Mouse (Mus musculus) testis, adult 10 weeks (tissue): ENCODE results near the gene Hvcn1. TPM values are rescaled to one million over a fixed set of nuclear protein-coding genes. Genes with fewer than 3 reads are reported as not detected.

Experiments
- polyA plus RNA-seq: library from polyadenylated mRNA; stranded (reverse); fragments of 350-450 nt; fragmentation: Illumina TruSeq; extraction: RNeasy Lipid Tissue Mini Kit (QIAGEN cat#74804); gene quantifications from one replicate; pipeline ENCODE4 v1.2.3, GENCODE M21; 2014; ENCODE audit warnings: low read depth, low replicate concordance

Hvcn1 gene
- polyA plus RNA-seq = 0.11 TPM

GRCm38 (mm10) chr5:122206475-122206874 lies at the start of gene Hvcn1:
Gene Hvcn1, plus strand, starts transcription at chr5:122206804.

GRCm38 (mm10) chr5:122157827-122158381 lies 48.7 kb upstream of the Hvcn1 start, which contains the start of gene Ppp1cc:
Gene Ppp1cc, plus strand, starts transcription at chr5:122158278.

GRCm38 (mm10) chr5:122263933-122264905 lies 57.6 kb downstream of the Hvcn1 start, which contains the start of gene Tctn1:
Gene Tctn1, minus strand, starts transcription at chr5:122264460.

GRCm38 (mm10) chr5:122284183-122285028 lies 77.8 kb downstream of the Hvcn1 start, which contains the start of gene Pptc7:
Gene Pptc7, plus strand, starts transcription at chr5:122284365.

Other genes with a start within 250 kb of the Hvcn1 start
- 0.18 TPM for gene Cux2, start 156.7 kb upstream of the Hvcn1 start, polyA plus RNA-seq
- 0.59 TPM for gene Myl2, start 105.9 kb upstream of the Hvcn1 start, polyA plus RNA-seq
- 50.2 TPM for gene Ccdc63, start 66.0 kb upstream of the Hvcn1 start, polyA plus RNA-seq
- 1,966 TPM for gene Ppp1cc, start 48.5 kb upstream of the Hvcn1 start, polyA plus RNA-seq
- 8.5 TPM for gene Tctn1, start 57.7 kb downstream of the Hvcn1 start, polyA plus RNA-seq
- 19.2 TPM for gene Pptc7, start 77.6 kb downstream of the Hvcn1 start, polyA plus RNA-seq
- 36.7 TPM for gene Rad9b, start 147.4 kb downstream of the Hvcn1 start, polyA plus RNA-seq
- 85.4 TPM for gene Vps29, start 147.6 kb downstream of the Hvcn1 start, polyA plus RNA-seq
- 12.6 TPM for gene Gpn3, start 165.1 kb downstream of the Hvcn1 start, polyA plus RNA-seq
- gene Fam216a, start 165.6 kb downstream of the Hvcn1 start, polyA plus RNA-seq = 119 TPM
- gene Arpc3, start 185.1 kb downstream of the Hvcn1 start, polyA plus RNA-seq = 30.7 TPM
- gene Anapc7, start 214.9 kb downstream of the Hvcn1 start, polyA plus RNA-seq = 5.4 TPM